Mouse (Mus musculus) lung, postnatal 0 days (tissue): Measurements from ENCODE around the gene Zfp609.

Experiments used
- CTCF ChIP-seq: IDR thresholded peaks from 2 replicates; pipeline ENCODE4 v1.5.1; 2016; ENCODE audit warnings: antibody characterized with exemption, mild to moderate bottlenecking
- EP300 ChIP-seq: IDR thresholded peaks from 2 replicates; pipeline ENCODE4 v1.6.1; 2016; ENCODE audit warnings: antibody characterized with exemption, mild to moderate bottlenecking, control low read depth

DNA sequence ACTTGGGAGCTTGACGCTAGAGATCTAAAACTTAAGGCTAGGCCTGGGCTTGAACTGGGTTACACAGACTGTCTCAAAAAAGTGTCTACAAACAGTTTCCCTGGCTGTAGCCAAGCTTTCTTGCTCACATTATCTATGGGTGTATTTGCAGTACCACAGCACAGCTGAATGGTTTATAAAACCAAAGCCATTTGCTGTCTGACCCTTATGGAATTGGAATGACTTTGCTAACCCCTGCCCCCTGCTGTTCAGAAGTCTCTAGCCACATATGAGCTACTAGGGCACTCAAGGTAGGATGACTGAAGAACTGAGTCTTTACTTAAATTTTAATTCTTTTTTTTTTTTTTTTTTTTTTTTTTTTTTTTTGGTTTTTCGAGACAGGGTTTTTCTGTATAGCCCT is 2.0 kb upstream of the Zfp609 start:
- TF ChIP-seq CTCF (peak; percentile 74), EP300 (0 out of 2 replicates have a peak, but pooled peaks have one; percentile 28)
